Mouse (Mus musculus): ENCODE data around the gene Fem1b. TPM values are rescaled to one million over a fixed set of nuclear protein-coding genes. Genes with fewer than 3 reads are reported as not detected.
"Not testable (repeated sequence)": the region's sequence is repeated elsewhere in the genome, so short reads cannot be mapped to it uniquely, and the experiment has no call there.

Gene Fem1b
- total and polyA plus RNA-seq, 3 experiments = 16.3 to 112 (median 94.4) TPM

GRCm38 (mm10) chr9:62820829-62821228 is 9.1 kb upstream of the Fem1b start:
- no peak for DNase-seq (ENCODE audit: low spot score)
- ATAC-seq (ENCODE audit: extremely low read depth, insufficient number of reproducible peaks, low FRiP score, poor library complexity, severe bottlenecking) = no peak
- TF ChIP-seq GATA2 (IDR thresholded peaks at IDR 0.05; ENCODE audit: borderline replicate concordance, low read depth, low read length) = no peak
- no peak for TF ChIP-seq POLR2AphosphoS5 (IDR thresholded peaks at IDR 0.05; ENCODE audit: insufficient replicate concordance, low read depth, low read length)
- no peak for TF ChIP-seq GATA1 (IDR thresholded peaks at IDR 0.05; ENCODE audit: borderline replicate concordance, low read length)
- TF ChIP-seq CTCF (IDR thresholded peaks at IDR 0.05; ENCODE audit: low read depth, low read length) = no peak
- TF ChIP-seq TAL1 (conservative IDR thresholded peaks at IDR 0.05; ENCODE audit: low read depth, low read length) = no peak

GRCm38 (mm10) chr9:62819910-62820309 is 8.2 kb upstream of the Fem1b start:
- not testable (repeated sequence) for H3K27me3 ChIP-seq (ENCODE audit: insufficient read depth, low read length); H3K4me3 ChIP-seq (ENCODE audit: low read depth, low read length); H3K36me3 ChIP-seq (replicated peaks); H3K9me3 ChIP-seq (replicated peaks); ATAC-seq (ENCODE audit: extremely low read depth, insufficient number of reproducible peaks, low FRiP score, poor library complexity, severe bottlenecking); DNase-seq (ENCODE audit: low spot score)
- H3K4me1 ChIP-seq (ENCODE audit: insufficient read depth, low read depth, low read length) = peaks cover 45% of the 10 kb centered on the region

More at GRCm38 (mm10) chr9:62820829-62821228, 9.1 kb upstream of the Fem1b start:
- H3K27me3 ChIP-seq (ENCODE audit: insufficient read depth, low read length) = no peaks in the 10 kb centered on the region
- H3K9me3 ChIP-seq (replicated peaks) = no peaks in the 10 kb centered on the region
- no peak overlapping the region for H3K4me3 ChIP-seq (ENCODE audit: low read depth, low read length)
- peaks cover 52% of the 10 kb centered on the region for H3K4me1 ChIP-seq (ENCODE audit: insufficient read depth, low read depth, low read length)
- no peaks in the 10 kb centered on the region for H3K36me3 ChIP-seq (replicated peaks)

DNA sequence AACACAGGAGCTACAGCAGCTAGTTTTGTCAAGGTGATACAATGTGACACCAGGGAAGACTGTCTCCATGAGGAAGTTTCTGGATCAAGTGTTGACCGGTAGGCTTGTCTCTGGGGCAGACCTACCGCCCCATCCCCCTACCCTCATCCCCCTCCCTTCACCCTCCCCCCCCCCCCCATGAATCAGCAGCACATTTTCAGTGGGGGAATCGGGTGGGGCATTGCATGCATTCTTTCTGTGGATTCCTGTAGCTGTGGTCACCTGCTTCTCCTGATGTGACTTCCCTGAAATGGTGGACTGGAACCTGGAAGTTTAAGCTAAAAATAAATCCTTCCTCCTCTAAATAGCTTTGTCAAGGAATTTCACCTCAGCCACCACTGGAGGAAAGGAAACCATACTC is 7.8 kb upstream of the Fem1b start:
- TF ChIP-seq POLR2AphosphoS5 (IDR thresholded peaks at IDR 0.05; ENCODE audit: insufficient replicate concordance, low read depth, low read length) = no peak
- TF ChIP-seq GATA1 (IDR thresholded peaks at IDR 0.05; ENCODE audit: borderline replicate concordance, low read length) = no peak
- TF ChIP-seq TAL1 (conservative IDR thresholded peaks at IDR 0.05; ENCODE audit: low read depth, low read length) = no peak
- TF ChIP-seq CTCF (IDR thresholded peaks at IDR 0.05; ENCODE audit: low read depth, low read length) = no peak
- TF ChIP-seq GATA2 (IDR thresholded peaks at IDR 0.05; ENCODE audit: borderline replicate concordance, low read depth, low read length) = no peak
- Histone ChIP-seq H3K4me1 (ENCODE audit: insufficient read depth, low read depth, low read length) (peaks cover 44% of the 10 kb centered on the region), H3K27me3 (ENCODE audit: insufficient read depth, low read length) (no peaks in the 10 kb centered on the region), H3K4me3 (ENCODE audit: low read depth, low read length) (no peak overlapping the region), H3K9me3 (replicated peaks) (no peaks in the 10 kb centered on the region), H3K36me3 (replicated peaks) (no peaks in the 10 kb centered on the region)
- DNase-seq (ENCODE audit: low spot score) (no peak), ATAC-seq (ENCODE audit: extremely low read depth, insufficient number of reproducible peaks, low FRiP score, poor library complexity, severe bottlenecking) (no peak)

GRCm38 (mm10) chr9:62817828-62818614 is 6.3 kb upstream of the Fem1b start:
- peaks cover 46% of the 10 kb centered on the region for H3K4me1 ChIP-seq (ENCODE audit: insufficient read depth, low read depth, low read length)
- no peak for DNase-seq (ENCODE audit: low spot score)
- no peaks in the 10 kb centered on the region for H3K36me3 ChIP-seq (replicated peaks)
- no peak for TF ChIP-seq GATA1 (IDR thresholded peaks at IDR 0.05; ENCODE audit: borderline replicate concordance, low read length)
- TF ChIP-seq TAL1 (conservative IDR thresholded peaks at IDR 0.05; ENCODE audit: low read depth, low read length) = no peak
- TF ChIP-seq CTCF (IDR thresholded peaks at IDR 0.05; ENCODE audit: low read depth, low read length) = no peak
- no peak for TF ChIP-seq POLR2AphosphoS5 (IDR thresholded peaks at IDR 0.05; ENCODE audit: insufficient replicate concordance, low read depth, low read length)
- no peak for TF ChIP-seq GATA2 (IDR thresholded peaks at IDR 0.05; ENCODE audit: borderline replicate concordance, low read depth, low read length)
- H3K9me3 ChIP-seq (replicated peaks) = no peaks in the 10 kb centered on the region
- no peak for ATAC-seq (ENCODE audit: extremely low read depth, insufficient number of reproducible peaks, low FRiP score, poor library complexity, severe bottlenecking)
- H3K27me3 ChIP-seq (ENCODE audit: insufficient read depth, low read length) = no peaks in the 10 kb centered on the region
- no peak overlapping the region for H3K4me3 ChIP-seq (ENCODE audit: low read depth, low read length)

DNA sequence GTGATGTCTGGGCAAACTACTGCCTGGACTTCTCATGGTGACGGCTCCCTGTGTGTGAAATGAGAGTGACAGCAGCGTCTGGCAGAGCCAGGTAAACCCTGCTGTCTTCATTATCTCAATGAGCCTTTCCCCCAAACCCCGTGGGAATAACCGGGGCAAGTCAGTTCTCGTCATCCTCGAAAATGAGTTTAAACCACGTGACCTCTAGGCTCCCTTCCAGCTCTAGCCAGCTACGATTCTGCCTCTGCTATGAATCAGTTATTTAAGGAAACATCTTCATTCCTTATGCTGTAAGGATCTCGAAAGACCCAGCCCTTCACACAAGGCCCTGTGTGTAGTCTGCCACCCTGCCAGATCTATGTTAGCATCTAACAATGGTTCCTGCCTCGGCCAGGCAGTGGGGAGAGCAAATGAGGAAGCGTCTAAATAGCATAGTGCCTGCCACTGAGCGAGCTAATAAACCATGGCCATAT is 5.4 kb upstream of the Fem1b start:
- no peaks in the 10 kb centered on the region for H3K9me3 ChIP-seq (replicated peaks)
- H3K4me3 ChIP-seq (ENCODE audit: low read depth, low read length) = no peak overlapping the region
- no peak for DNase-seq (ENCODE audit: low spot score)
- no peaks in the 10 kb centered on the region for H3K27me3 ChIP-seq (ENCODE audit: insufficient read depth, low read length)
- ATAC-seq (ENCODE audit: extremely low read depth, insufficient number of reproducible peaks, low FRiP score, poor library complexity, severe bottlenecking) = no peak
- peaks cover 55% of the 10 kb centered on the region for H3K4me1 ChIP-seq (ENCODE audit: insufficient read depth, low read depth, low read length)
- no peaks in the 10 kb centered on the region for H3K36me3 ChIP-seq (replicated peaks)
- TF ChIP-seq TAL1 (conservative IDR thresholded peaks at IDR 0.05; ENCODE audit: low read depth, low read length) (no peak), GATA1 (IDR thresholded peaks at IDR 0.05; ENCODE audit: borderline replicate concordance, low read length) (no peak), POLR2AphosphoS5 (IDR thresholded peaks at IDR 0.05; ENCODE audit: insufficient replicate concordance, low read depth, low read length) (no peak)

GRCm38 (mm10) chr9:62816323-62817098 is 4.8 kb upstream of the Fem1b start:
- ATAC-seq (ENCODE audit: extremely low read depth, insufficient number of reproducible peaks, low FRiP score, poor library complexity, severe bottlenecking) (no peak), DNase-seq (ENCODE audit: low spot score) (no peak)
- TF ChIP-seq CTCF (IDR thresholded peaks at IDR 0.05; ENCODE audit: low read depth, low read length) (no peak), TAL1 (conservative IDR thresholded peaks at IDR 0.05; ENCODE audit: low read depth, low read length) (no peak), GATA1 (IDR thresholded peaks at IDR 0.05; ENCODE audit: borderline replicate concordance, low read length) (no peak), POLR2AphosphoS5 (IDR thresholded peaks at IDR 0.05; ENCODE audit: insufficient replicate concordance, low read depth, low read length) (no peak), GATA2 (IDR thresholded peaks at IDR 0.05; ENCODE audit: borderline replicate concordance, low read depth, low read length) (no peak)
- Histone ChIP-seq H3K27me3 (ENCODE audit: insufficient read depth, low read length) (no peaks in the 10 kb centered on the region), H3K36me3 (replicated peaks) (no peaks in the 10 kb centered on the region), H3K9me3 (replicated peaks) (no peaks in the 10 kb centered on the region), H3K4me3 (ENCODE audit: low read depth, low read length) (no peak overlapping the region), H3K4me1 (ENCODE audit: insufficient read depth, low read depth, low read length) (peaks cover 58% of the 10 kb centered on the region)

All from G1E (cell line).